Mouse (Mus musculus): ENCODE results near the gene Chrdl2.

GRCm38 (mm10) chr7:100036050-100036449 lies 30.1 kb downstream of the Chrdl2 start:
- TF ChIP-seq POLR2A (IDR thresholded peaks at IDR 0.05; ENCODE audit: low read depth, low read length) = no peak
- no peak for TF ChIP-seq CTCF (IDR thresholded peaks at IDR 0.05; ENCODE audit: borderline replicate concordance, insufficient read depth, low read length)

All from embryonic fibroblast, embryonic 13.5 days (primary cell).